Mouse (Mus musculus) heart, postnatal 0 days (tissue): ENCODE measurements around the gene Arhgap24.

Experiments used
- CTCF ChIP-seq: IDR thresholded peaks from 2 replicates; pipeline ENCODE4 v1.5.1; 2016; ENCODE audit warnings: antibody characterized with exemption, control low read depth, low read depth
- EP300 ChIP-seq: IDR thresholded peaks from 2 replicates; pipeline ENCODE4 v1.6.1; 2016; ENCODE audit warnings: antibody characterized with exemption, low read depth

DNA sequence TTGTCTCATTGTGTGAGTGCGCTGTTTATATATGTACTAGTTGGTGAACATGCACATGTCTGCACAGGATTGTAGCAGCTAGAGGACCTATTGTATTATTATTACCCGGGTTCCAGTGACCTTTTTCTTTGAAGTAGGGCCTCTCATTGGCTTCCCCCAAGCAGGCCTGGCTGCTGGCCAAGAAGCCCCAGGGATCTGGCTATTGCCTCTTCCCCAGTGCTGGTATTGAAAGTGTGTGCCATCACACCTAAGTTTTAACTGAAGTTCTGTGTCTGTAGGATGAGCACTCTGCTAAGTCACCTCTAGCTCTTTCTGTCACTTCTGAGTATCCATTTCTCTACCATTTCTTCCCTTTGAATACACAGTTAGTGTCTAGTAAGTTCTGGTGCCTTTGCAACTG lies 28.2 kb downstream of the Arhgap24 start:
- no peak for TF ChIP-seq CTCF
- TF ChIP-seq EP300 = no peak
